Mouse (Mus musculus): ENCODE results near the gene Prr14l.
"Not testable (repeated sequence)": the region's sequence is repeated elsewhere in the genome, so short reads cannot be mapped to it uniquely, and the experiment has no call there.

Gene Prr14l

DNA sequence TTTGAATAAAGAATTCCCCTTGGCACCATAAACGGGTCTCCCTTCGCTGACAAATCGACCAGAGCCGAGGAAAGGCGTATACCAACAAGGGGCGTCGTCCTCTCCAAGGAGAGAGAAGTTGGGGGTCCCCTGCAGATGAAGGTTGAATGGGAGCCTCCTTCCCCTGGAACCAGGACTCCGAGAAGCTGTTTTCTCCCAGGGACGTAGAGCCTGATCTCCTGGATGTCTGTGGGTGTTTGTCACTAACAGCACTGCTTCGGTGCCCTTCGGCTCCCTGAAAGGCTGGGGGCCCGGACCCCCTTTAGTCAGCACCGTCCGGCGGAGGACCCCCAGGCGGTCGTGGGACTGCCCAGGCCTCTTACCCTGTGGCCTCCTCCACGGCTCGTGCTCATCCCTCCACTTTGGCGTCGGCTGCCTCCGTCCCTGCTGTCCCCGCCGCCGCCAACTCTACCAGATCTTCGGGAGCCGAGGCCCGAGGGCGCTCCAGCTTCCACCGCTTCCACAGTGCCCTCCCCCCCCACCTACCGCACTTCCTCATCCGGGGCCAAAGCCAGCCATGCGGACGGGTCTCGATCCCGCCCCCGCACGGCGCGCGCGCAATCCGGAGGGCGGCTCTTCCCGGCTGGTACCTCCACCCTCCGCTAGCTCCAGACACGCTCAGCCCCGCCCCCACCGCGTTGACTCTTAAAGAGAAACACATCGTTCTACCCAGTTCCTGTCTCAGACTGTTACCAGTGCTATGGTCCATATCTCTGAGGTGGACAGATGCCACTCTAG, at the start of gene Prr14l:
Prr14l (minus strand) TSS at position 526 of the 777 bp plus-strand sequence.
- peak; percentile 98 for DNase-seq (ENCODE audit: inconsistent ontology term)

DNA sequence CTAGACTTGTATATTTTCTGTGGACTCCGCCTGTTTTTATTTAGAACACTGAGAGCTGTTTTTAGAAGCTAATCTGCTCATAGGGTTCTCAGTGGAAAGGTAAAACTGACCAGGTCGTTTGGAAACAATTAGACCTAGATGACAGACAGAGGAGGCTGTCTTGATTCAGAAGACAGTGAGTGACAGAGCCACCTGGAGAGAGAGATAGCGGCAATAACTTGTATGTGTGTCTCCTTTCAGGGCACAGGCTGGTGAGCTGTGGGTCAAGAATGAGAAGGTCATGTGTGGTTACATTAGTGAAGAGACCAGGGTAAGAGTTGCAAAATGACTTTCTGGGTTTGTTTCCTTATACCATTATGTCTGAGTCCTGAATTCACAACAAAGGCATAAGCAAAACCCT, 32.7 kb upstream of the Prr14l start:
- DNase-seq (ENCODE audit: inconsistent ontology term) = no peak

GRCm38 (mm10) chr5:32872346-32872745, 18.3 kb upstream of the Prr14l start:
- no peak for DNase-seq (ENCODE audit: inconsistent ontology term)

GRCm38 (mm10) chr5:32869389-32870024, 15.5 kb upstream of the Prr14l start:
- DNase-seq (ENCODE audit: inconsistent ontology term) = no peak

DNA sequence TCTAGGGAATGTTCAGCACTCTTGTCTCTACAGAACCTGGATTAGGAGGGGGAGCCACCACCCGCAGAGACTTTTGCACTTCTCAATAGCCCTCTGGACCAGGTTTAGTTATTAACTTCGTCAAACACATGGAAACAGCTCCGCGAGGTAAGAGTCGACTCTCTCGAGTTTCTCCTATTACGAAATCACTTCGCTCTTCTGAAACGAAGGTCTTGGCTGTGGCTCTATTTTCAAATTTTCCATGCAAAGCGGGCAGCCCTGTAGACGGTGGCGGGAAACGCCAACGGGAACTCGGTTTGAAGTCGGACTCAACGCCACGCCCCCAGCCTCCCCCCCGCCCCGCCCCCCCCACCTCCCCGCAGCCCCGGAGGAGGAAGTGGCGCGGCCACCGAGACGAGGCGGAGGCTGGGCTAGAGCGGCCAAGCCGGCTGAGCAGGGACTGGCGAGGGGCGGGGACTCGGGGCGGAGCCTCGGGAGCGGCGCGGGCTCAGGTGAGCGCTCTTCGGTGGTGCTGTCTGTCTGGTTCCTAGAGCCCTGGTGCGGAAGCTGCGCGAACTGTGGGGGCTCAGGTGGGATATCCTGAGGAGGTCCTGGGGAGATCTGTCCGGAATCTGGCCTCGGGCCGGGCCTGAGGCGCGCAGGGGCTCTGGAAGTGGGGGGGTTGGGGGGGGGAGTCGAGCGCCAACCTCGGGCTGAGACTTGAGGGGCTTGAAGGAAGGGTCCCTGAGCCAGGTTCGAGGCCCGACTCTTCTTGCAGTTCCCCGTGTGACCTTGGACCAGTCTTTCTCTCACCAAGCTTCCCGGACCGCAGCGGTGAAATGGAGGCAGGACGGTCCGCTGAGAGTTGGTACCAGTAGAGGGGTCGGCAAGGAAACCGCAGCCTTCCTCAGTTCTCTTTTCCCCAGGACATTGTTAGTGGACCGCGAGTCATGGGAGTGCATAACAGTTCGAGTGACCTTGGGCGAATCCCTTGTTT, 9.5 kb upstream of the Prr14l start, which contains the start of gene Depdc5:
Depdc5 (plus strand) TSS at position 449 of the 976 bp plus-strand sequence.
- DNase-seq (ENCODE audit: inconsistent ontology term) = peak; percentile 93

DNA sequence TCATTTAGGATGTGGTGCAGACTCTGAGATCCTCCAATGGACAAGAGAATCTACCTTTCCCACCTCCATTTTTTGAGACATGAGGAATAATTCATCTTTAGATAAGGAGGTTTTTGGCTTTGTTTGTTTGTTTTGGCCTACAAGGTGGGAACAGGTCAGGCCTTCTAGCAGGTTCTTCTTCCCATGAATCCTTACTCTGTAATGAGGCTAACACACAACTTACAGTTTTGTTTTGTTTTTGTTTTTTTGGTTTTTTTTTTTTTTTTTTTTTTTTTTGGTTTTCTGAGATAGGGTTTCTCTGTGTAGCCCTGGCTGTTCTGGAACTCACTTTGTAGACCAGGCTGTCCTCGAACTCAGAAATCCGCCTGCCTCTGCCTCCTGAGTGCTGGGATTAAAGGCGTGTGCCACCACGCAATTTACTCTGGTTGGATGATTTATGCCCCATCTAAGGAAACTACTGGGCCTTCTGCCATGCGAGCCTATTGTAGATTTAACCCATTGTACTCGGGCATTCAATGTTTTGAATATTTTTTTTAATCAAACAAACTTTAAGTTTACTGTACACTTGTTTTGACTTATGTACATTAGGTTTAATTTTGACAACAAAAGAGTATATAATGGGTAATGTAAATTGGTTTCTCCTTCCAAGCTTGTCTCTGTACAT, 8.5 kb upstream of the Prr14l start:
- no peak for DNase-seq (ENCODE audit: inconsistent ontology term)

GRCm38 (mm10) chr5:32861082-32861481, 7.0 kb upstream of the Prr14l start:
- DNase-seq (ENCODE audit: inconsistent ontology term) = no peak

DNA sequence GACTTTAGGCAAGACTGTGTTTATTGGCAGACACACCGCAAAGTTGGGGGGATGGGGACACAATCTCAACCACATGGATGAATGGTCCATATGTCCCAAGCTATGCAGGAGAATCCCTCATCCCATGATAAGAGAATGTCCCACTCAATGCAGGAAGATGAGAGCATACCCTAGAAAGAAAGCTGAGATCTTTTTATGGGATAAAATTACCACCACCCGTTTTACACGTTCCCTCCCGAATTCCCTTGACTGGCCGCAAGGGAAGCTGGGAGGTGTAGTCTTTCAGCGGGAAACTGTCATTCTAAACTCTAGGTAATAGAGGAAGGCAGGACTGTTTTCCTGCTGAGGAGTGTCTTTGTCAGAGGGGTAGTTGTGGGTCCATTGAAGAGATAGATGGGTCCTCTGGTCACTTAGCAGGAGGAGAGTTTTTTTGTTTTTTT, 3.7 kb upstream of the Prr14l start:
- no peak for DNase-seq (ENCODE audit: inconsistent ontology term)

- not testable (repeated sequence) for DNase-seq (ENCODE audit: inconsistent ontology term)
Measured at GRCm38 (mm10) chr5:32855274-32855673, 1.2 kb upstream of the Prr14l start.

DNA sequence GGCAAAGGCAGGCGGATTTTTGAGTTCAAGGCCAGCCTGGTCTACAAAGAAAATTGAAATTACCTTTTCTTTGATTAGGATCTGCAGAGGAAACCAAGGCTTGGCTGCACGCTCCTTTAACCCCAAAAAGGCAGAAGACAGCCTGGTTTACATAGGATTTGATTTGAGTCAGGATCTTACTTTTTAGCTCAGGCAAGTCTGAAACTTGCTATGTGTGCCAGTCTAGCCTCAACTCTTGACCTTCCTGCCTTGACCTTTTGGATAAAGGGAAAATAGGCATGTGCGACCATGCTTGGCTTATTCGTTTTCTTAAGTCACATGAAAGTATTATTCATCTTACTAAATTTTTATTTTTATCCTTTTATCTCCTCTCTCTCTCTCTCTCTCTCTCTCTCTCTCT, 762 bp upstream of the Prr14l start:
- no peak for DNase-seq (ENCODE audit: inconsistent ontology term)

GRCm38 (mm10) chr5:32852026-32852425, 2.0 kb downstream of the Prr14l start:
- DNase-seq (ENCODE audit: inconsistent ontology term) = no peak

DNA sequence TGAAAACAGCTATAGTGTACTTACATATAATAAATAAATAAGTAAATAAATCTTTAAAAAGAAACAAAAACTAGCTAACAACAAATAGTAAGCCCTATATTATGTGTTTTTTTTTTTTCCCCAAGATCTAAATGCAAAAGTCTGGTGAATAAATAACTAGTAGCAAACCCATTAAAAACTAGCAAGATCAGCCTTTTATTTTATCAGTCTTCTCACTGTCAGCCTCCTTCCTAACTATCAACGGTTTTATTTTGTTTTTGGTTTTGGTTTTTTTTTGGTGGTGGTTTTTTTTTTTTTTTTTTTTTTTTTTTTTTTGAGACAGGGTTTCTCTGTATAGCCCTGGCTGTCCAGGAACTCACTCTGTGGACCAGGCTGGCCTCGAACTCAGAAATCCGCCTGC, 4.5 kb downstream of the Prr14l start:
- not testable (repeated sequence) for DNase-seq (ENCODE audit: inconsistent ontology term)

DNA sequence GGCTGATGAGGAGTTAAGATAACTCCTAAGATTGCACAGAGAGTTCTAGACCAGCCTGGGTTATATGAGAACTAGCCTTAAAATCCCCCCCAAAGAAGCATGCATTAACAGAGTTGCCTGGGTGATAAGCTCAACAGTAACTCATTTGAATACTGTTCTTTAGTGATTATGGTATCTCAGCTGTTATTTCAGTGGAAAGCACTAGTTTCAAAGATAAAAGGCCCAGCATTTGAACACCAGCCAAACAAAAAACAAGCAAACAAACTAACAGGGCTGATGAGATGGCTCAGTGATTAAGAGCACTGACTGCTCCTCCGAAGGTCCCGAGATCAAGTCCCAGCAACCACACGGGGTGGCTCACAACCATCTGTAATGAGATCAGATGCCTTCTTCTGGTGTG, 4.9 kb downstream of the Prr14l start:
- DNase-seq (ENCODE audit: inconsistent ontology term) = no peak

- DNase-seq (ENCODE audit: inconsistent ontology term) = no peak
Measured at GRCm38 (mm10) chr5:32840029-32840428, 14.0 kb downstream of the Prr14l start.

GRCm38 (mm10) chr5:32836976-32837375, 17.1 kb downstream of the Prr14l start:
- no peak for DNase-seq (ENCODE audit: inconsistent ontology term)

- no peak for DNase-seq (ENCODE audit: inconsistent ontology term)
Measured at GRCm38 (mm10) chr5:32834497-32834896, 19.6 kb downstream of the Prr14l start.

- DNase-seq (ENCODE audit: inconsistent ontology term) = no peak
Measured at GRCm38 (mm10) chr5:32830054-32830453, 24.0 kb downstream of the Prr14l start.

DNA sequence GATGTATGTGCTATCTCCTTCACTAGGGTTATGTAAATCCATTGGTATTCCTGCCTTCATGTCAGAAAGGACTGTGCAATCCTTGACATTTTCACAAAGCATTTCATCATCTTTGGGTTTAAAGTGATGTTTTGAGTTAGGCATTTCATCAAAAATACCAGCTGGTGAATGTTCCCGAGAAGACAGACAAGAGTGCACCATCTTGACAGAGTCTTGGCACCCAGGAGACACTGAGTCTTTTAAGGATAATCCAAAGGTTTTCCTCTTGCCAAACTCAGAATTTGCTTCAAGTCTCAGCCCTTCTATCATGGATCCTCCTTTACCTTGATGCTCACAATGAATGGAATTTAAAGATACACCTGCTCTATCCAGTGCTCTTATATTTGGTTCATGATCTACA, 25.3 kb downstream of the Prr14l start:
- DNase-seq (ENCODE audit: inconsistent ontology term) = not testable (repeated sequence)

GRCm38 (mm10) chr5:32827009-32827408, 27.0 kb downstream of the Prr14l start, which contains the start of gene Gm20671:
Gene Gm20671 (minus strand): TSS chr5:32827109.
- no peak for DNase-seq (ENCODE audit: inconsistent ontology term)

GRCm38 (mm10) chr5:32820471-32820870, 33.6 kb downstream of the Prr14l start:
- DNase-seq (ENCODE audit: inconsistent ontology term) = no peak

DNA sequence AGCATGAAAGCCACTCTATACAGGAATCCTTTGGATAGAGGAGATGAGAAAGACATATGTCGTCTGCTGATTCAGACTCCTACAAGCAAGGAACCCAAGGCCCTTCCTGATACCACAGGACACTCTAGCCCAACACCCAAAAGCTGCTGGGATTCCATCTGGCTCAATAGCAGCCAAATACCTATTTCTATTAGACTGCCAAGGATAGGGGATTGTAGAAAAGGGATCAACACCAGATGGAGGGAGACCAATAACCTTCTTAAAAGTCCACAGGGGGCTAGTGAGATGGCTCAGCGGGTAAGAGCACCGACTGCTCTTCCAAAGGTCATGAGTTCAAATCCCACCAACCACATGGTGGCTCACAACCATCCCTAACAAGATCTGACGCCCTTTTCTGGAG, 38.7 kb downstream of the Prr14l start:
- no peak for DNase-seq (ENCODE audit: inconsistent ontology term)

All from Muller cell, postnatal 12 days (primary cell).